Mouse (Mus musculus) MEL-GATA-1-ER (cell line): ENCODE measurements around the gene Slc9a3r1.

Experiments
- DNase-seq: peaks from one replicate; pipeline ENCODE4 v3.0.0-alpha.2; 2012; ENCODE audit warnings: low read depth; ENCODE audit errors: extremely low read depth

Slc9a3r1 gene

DNA sequence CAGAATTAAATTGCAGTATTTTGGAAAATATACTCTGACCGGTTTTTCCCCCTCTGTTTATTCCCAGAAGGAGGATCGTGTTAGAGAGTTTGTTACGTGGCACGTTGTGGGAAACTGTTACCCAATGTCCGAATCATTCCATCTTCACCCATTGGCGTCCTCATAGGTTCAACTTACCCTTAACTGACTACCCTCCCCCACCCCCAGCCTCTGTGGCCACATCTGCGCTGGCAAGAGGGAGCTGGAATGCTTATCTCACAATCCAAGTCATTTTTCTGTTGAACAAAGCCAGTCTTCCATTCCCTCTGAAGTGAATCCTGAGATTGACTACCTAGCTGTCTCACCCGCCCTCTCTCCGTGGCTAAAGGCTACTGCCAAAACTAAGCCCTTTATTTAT, 938 bp upstream of the Slc9a3r1 start:
- DNase-seq: no peak

DNA sequence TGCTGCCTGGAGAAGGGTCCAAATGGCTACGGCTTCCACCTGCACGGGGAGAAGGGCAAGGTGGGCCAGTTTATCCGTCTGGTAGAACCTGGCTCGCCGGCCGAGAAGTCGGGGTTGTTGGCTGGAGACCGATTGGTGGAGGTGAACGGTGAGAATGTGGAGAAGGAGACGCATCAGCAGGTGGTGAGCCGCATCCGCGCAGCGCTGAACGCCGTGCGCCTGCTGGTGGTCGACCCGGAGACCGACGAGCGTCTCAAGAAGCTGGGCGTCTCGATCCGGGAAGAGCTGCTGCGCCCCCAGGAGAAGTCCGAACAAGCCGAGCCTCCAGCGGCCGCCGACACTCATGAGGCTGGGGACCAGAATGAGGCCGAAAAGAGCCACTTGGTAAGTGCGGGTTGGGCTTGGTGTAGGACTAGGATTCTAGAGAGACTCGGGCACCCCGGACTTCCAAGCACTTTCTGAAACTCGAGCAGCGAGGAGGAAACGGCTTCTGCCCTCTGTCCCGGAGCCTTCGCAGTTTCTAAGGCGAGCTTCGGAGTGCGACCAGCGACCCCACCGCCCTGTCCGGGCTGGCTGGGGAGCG, 518 bp downstream of the Slc9a3r1 start:
- no peak for DNase-seq

DNA sequence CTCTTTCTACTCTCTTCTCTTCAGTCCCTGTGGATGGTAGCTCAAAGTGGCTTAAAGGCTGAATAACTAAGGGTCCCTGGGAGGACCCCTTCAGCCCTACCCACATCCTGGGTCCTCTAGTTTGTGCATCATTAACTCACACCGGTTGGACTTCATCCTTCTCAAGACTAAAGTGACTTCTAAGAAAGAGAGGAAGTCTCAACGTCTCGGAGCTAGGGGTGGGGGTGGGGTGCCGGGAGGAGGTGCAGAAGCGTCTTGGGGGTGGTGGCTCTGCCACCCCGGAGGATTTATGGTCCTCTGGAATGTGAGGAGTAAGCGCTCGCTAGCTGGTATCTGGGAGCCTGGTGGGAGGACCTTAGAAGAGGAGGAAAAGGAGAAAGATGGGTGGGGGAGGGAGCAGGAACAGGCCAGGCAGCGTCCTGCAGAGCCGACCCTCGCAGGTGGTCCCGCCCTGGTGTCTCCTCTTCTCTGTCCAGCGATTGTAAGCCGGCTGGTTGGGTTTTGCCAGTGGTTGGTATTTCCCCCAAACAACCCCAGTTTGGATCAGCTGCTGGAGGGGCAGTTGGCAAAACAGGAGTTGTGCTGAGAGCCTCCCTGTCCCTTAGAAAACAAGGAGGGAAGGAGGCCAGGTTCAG, 1.3 kb downstream of the Slc9a3r1 start:
- no peak for DNase-seq

DNA sequence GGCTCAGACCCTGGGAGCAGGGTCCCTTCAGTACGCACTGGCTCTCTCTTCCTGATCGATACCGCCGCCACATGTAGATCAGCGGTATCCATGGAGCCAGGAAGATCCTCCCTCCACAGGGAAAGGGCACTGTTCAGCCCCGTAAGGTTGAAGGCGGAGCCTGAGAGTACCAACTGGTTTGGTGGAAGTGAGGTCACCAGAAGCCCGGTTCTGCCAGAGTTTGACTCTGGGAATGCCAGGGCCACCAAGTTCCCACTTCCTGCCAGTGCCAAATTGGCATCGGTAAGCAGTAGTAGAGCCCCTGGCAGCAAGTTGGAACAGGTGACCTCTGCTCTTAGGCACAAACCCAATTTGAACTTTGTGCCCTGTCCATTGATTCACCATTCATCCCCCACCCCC, 1.8 kb downstream of the Slc9a3r1 start:
- DNase-seq: no peak

DNA sequence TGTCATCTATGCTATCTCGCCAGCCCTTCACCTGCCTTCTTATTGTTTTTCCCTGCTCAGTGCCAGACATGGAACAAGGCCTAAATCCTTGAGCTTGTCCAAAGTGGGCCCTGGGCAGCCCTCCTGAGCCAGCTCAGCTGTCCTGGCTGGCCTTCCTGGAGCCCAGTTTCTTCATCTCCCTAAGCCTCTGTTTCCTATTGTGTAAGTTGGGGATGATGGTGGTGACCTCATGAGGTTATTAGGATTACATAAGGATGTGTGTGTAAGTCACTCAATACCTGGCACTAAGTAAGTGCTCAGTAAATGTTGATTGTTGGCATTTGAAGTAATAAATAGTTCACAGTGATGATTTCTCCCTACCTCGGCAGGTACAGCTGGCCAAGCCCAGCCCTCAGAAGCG, 3.6 kb downstream of the Slc9a3r1 start:
- no peak for DNase-seq

DNA sequence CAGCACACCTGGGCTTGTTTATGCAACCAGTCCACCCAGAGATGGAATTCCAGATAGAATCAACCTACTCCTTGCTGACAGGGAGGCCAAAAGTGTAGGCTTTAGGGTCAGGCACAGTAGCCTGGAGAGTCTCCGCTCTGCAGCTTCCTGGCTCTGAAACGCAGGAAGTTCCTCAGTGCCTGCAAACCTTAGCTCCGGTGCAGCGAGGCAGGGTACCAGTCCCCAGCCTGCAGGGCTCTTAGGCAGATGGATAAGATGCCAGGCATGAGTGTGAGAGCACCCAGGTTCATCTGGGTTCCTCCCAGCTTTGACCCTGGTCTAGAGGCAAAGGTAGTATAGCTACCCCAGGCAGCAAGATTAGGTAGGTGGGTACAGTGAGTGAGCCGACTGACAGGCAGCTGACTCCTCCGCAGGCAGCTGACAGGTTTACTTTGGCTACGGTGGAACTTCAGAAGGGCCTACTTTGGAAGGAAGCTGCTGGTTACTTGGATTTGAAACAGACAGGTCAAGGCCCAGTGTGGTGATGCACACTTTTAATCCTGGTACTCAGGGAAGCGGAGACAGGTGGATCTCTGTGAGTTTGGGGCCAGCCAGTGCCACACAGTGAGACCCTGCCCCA, 4.6 kb downstream of the Slc9a3r1 start:
- DNase-seq: no peak

DNA sequence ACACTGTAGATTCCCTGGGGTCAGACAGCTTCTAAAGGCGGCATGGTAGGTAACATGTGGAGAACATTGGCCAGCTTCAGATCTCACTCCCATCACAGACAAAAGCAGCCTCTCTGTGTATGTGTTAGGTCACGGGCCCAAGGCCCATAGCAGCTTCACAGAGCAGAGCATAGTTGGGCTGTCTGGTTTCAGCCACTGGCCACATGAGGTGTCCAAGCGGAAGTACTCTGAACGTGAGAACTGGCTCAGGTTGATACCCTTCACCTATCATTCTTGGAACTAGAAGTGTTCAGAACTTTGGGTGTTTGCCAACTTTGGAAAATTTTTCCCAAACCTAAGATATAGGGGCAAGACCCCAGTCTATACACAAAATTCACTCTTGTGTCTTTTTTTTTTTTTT, 6.3 kb downstream of the Slc9a3r1 start:
- DNase-seq: no peak

DNA sequence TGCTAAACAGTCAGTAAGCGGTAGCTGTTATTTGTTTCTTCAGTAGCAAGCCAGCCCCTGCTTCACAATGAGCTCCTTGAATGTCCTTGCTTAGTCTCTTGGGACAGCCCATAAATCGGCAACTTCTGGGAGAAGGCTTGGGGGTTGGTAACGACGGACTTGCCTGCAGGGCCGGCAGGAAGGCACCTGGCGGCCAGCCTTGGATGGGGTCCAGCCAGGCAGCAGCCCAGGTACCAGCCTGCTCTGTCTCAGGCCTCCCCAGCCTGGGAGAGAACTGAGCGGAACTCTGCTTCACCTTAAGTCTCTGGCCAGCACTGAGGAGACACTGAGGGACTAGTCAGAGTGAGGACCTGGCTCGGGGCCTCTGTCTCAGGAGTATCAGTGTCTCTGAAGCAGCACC, 8.0 kb downstream of the Slc9a3r1 start:
- DNase-seq: no peak

DNA sequence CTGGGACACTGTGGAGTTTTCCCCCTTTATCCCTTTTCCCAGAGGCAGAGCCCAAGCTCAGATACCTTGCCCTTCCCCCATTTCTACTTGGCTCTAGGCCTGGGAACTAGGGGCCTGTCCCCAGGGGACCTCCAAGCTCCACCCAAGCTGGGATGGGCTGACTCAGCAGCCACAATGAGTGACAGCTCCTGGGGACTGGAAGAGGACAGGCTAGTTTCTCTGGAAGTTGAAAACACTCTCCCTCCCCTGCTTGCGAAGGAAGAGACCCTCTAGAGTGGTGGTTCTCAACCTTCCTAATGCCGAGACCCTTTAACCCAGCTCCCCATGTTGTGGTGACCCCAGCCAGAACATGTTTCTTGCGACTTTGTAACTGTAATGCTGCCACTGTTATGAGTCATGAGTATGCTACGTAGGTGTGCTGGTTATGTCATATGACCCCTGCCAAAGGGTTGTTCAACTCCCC, 9.7 kb downstream of the Slc9a3r1 start:
- no peak for DNase-seq

DNA sequence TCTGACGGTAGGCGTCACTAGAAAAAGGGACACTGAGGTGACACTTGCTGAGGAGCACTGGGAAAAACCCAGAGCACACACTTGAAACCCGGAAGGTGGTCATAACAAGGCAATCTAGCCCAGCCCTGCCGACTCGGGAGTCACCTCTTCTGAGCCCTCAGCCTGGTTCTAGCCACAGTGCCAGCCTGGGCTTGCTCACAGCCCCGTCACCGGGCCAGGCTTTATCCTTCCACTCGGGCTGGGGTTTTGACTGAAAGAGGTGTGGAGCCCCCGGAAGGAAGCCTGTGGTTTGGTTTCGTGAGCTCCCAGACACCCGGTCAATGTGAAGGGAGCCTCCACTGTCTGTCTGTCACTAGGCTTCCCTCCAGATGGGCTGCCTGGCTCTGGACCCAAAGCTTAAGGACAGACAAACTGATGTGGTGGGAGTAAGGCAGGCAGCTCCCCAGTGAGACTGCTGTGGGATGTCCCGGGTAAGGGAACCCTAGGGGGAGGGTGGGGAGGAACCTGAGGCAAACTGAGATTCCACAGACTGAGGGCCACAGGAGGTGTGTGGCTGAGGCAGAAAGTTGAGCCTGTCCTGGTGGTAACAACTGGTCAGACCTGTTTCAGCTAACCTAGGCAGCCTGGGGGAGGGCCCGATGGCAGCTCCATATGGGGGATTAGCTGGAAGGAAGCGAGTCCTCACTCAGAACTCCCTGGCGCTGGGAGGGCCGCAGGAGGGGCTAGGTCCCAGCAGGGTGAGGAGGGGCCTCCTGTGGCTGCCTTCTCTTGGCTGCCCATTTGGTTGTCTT, 10.6 kb downstream of the Slc9a3r1 start:
- DNase-seq: no peak

DNA sequence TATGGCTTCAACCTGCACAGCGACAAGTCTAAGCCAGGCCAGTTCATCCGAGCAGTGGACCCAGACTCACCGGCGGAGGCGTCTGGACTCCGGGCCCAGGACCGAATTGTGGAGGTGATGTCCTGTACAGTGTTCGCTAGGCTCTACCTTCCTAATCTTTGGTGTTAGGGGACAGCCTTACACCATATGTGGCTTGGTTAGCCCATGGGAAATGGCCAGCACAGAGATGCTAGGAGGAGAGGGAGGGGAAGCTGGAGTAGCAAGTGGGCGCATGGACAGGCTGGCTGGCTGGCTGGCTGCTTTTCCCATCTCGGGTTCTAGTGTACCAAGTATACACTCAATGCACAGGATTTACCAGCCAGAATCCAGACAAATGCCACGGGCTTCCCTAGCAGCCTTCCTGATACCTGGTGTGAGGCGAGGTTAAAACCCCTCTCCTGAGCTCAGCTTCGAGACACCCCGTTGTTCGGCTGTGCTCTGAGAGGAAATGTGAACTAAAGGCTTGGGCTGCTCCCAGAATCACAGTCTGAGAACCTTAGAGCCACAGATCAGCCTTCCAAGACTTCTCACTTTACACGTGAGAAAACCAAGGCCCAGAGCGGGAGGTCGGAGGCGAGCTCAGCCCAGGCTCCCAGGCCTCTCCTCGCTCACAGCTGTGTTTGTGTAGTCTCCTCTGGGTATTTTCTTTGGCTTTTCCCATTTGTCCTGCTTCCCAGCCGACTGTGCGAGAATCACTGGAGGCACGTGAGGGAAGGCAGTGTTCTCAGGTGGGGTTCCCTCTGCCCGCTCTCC, 13.5 kb downstream of the Slc9a3r1 start:
- no peak for DNase-seq

DNA sequence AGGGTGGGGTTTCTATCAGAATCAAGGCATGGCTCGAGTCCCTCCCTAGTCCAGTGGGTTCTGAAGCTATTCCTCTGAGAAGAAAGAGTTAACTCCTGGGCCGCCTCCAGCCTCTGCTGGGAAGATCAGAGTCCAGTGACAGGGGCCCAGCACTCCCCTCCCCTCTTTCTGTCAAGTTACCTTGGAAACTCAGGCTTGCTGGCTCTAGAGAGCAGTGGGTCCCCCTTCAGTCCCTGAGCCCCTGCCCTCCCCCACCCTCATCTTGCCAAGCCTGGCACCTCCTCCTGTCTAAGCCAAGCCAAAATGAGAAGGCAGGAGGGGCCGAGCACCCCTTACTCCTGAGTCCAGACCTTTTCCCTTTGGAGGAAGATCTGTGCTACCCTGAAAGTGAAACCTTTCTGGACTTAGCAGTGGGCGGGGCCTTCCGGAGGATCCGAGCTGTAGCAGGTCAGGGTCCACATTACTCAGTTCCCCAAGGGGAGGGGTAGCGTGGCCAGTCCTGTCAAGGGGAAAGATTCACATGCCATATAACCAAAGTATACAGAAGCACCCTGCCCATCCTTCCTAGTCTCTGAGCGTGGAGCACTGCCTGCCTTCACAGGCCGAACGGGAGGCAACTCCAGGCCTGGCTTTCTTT, 14.5 kb downstream of the Slc9a3r1 start:
- DNase-seq: no peak

DNA sequence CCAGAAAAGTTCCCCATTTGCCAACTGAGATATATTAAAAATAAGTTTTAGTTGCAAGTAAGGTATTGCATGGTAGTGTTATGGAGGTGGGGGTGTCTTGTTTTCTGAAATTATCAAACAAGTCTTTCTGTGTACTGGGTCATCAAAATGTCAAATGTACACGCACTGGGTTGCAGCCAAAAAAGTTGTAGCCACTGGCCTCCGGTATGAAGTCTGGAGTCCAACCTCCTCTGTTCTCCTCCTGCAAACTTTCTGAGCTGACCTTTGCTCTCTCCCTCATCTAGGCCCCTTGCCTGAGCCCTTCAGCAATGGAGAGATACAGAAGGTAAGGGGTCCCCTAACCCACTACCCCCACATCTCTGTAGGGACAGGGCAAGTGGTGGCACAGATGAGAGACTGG, 15.6 kb downstream of the Slc9a3r1 start:
- DNase-seq: no peak

DNA sequence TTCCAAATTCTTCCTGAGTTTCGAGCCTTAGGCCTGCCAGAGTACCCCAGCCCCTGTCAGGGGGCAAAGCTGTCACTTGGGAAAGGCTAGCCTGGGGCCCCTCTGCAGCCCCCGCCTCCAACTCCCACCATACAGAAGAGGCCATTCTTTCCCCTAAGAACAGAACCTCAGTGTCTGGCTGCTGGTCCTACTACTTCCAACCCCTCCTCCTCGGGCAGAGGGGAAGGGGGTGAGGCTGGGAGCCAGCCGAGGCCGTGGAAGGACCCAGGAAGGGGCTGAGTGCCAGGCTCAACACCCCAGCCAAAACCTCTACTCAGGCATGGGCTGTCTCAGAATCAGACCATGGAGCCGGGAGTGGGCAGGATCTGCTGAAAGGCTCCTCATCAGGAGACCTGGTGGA, 16.1 kb downstream of the Slc9a3r1 start:
- no peak for DNase-seq

DNA sequence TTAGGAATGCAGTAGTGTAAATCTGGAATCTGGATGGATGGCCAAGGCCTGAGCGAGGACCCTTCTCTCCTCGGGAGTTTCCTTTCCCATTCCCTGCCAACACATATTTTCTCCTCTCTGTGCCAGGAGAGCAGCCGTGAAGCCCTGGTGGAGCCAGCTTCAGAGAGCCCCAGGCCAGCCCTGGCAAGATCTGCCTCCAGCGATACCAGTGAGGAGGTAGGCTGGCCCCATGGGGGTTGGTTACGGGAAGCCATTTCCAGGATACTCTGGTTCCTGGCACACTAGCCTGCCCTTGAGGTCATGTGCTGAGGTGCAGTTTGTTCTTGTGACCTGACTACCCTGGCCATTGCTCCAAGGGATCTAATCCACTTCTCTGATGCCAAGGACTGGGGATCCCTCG, 16.7 kb downstream of the Slc9a3r1 start:
- DNase-seq: no peak

DNA sequence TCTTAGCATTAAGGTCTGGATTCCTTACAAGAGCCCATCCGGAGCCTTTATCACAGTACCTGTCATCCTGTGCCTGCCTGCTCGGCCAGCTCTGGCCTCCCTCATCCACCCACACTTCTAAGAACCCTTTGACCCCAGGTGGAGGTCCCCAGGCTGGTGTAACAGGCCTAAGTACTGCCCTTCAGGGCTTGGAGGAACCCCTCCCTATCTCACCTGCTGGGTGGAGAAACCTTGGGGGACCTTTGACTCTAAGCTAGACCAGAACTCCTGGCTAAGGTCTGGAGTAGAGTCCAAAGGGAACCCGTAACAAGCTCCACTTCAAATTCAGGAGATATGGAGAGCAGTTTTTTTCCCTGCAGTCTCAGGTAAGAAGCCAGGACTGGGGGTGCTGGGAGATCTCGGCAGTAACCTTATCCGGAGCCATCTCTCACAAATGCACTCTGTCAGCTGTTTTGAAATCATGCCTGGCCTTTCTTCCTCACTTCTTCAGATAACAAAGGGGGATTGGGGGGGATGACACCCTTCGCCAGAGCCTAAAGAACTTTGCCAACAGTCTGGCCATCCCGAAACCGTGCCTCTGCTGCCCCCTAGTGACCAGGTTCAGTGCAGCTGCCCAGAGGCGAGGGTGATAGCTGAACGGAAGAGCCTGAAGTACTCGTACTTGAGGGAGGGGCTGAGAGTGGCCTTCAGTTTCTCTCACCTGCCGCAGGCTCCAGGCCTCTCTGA, 18.9 kb downstream of the Slc9a3r1 start:
- DNase-seq: no peak

DNA sequence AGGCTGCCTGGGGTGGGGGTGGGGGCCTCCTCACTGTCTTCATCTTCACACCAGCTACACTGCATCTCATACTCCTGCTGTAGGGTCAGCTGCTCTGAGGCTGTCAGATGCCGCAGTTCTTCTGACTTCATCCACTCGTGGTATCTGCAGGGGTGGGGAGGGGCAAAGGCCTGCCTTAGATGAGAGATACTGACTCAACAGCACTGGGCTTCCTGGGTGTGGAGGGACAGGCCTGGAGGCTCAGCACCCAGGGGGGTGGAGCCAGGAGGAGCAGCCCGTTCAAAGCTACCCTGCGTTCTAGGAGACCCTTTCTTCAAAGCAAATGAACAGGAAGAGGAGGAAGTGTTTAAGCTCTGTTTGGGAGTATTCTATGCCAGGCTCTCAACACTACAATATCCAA, 21.8 kb downstream of the Slc9a3r1 start:
- no peak for DNase-seq

DNA sequence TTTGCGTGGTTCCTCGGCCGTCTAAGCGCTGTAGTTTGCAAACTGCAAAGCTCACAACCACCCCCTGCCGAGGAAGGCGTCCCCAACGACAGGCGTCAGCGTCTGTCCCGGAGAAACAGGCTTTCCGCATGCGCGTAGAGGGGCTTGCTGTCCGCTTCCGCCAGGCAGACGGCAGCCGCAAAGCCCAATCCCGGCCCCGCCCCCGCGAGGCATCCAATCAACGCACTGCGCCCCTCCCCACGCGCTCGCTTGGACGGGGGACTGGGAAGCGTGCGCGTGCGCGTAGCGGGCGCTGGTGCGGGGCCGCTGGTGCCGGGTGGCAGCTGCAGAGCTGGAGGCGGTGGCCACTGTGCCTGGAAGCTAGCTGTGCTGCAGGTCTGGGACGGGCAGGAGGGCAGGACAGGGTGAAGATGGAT, 24.1 kb downstream of the Slc9a3r1 start, which contains the start of gene Tmem104:
Gene Tmem104, plus strand, starts transcription at position 264 of the 416 bp plus-strand sequence.
- peak; percentile 90 for DNase-seq

DNA sequence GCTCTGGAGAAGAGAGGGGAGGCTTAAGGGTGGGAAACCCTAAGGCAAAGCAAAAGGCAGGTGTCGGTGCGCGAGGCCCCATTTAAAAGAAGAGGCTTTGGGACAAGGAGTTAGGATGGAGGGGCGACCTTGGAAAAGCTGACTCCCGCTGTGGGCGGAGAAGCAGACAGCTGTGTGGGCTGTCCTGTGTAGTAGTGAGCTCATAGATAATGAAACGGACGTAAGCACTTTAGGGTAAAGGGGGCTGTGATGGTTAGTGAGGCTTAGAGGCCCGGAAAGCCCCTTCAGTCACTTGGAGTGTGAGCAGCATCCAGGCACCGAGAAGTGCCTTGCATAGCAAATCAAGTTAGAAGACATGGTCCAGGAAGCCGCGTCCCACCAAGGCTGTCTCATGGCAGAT, 24.6 kb downstream of the Slc9a3r1 start, which contains the start of gene Nat9:
Gene Nat9, minus strand, starts transcription at position 167 of the 400 bp plus-strand sequence.
- DNase-seq: no peak
